Mouse (Mus musculus) neural tube, embryonic 10.5 days (tissue): ENCODE measurements at regions not wholly inside any gene's neighbourhood (a gene's known extent, or its start where the extent isn't known, plus 50 kb on each side); places are given as distances from the start of the nearest gene placed in this dataset.
A peak's percentile ranks its signal among the peaks of the same experiment; 100 is the strongest.
"Not testable (repeated sequence)": the region's sequence is repeated elsewhere in the genome, so short reads cannot be mapped to it uniquely, and the experiment has no call there.

Experiments used
- DNase-seq: peaks from one replicate; pipeline ENCODE4 v3.0.0-alpha.2; 2017; ENCODE audit warnings: low spot score; ENCODE audit errors: extremely low spot score

DNA sequence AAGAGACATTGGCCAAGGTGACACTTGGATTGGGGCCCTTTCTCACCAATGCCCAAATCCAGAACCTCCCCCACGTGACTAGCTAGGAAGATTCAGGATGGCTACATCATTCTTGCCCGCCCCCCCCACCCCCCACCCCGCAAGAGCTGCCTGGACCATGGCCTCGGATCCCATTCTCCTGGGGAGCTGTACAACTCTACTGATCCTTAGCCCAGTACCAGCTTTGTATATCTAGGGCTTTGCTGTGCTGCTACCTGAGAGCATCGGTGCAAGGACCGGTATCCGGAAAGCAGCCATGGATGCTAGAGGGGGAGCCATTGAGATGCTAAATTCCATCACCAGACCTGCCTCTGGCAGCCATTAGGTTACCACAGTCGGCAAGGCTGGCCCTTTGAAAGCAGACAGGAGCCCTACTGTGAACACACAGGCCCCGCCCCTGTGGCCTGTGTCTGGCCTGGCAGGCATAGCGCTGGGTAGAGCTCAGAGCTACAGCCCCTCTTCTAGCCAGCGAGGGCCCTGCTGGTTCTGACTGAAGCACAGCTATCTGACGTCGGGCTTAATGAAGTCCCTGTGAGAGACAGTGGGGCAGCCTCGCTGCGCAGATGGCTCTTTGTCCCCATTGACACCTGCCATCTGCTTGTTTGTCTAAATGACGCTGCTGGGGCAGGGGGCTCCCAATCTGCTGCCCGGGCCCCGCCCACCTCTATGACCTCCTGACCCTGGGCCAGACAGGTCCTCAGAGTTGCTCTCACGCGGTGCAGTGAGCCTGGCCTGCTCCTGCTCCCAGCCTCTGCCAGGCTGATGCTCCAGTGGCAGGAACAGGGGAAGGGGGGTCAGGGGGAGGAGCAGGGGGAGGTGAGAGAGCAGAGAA is 128.9 kb downstream of the Dll1 start:
- peak; percentile 90 for DNase-seq

DNA sequence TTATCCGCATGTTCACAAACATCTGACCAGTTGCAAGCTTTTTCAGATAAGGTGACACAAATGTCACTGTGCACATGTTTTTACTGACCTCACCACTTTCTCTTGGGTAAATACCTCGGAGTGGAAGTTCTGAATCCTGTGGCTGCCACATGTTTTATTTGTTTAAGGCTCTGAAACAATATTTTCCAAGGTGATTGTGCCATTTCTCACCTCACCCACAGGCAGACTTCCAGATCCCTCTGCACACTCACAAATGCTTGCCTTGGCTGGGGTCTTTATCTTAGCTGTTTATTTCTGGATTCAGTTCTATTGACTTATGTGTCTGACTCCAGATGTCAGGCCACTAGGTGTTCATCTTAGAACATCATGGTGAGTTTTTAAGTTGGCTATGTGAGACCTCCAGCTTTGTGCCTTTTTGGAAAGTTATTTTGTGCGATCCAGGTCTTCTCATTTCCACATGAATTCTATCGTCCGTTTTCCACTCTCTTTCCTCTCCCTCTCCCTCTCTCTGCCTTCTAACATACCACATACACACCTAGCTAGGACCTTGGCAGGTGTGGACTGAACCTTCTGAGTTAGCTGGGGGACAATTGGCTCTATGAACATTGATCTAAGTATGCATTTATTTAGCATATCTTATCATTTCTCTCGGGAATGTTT is 133.6 kb downstream of the Dll1 start:
- no peak for DNase-seq

DNA sequence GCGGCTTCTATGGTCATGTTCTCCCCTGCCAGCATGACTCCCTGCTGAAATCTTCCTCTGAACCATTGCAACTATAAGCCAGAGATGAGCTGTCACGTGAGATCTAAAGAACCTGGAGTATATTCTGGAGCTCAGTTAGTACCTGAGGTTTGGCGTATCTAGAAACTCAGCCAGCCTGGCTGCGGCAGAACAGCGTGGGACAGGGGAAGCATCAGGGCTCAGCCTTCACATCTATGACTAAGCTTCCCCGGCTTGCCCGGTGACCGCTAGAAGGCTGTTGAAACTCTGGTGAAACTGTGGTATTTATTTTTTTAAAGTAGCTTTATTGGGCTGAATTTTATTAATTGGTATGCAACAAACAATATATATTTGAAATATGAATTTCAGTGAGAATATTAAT is 134.3 kb downstream of the Dll1 start:
- no peak for DNase-seq

- no peak for DNase-seq
These were observed 135.2 kb downstream of the Dll1 start for GRCm38 (mm10) chr17:15241491-15241890.

GRCm38 (mm10) chr17:15240641-15241040 is 136.0 kb downstream of the Dll1 start:
- DNase-seq, result not testable (repeated sequence)

DNA sequence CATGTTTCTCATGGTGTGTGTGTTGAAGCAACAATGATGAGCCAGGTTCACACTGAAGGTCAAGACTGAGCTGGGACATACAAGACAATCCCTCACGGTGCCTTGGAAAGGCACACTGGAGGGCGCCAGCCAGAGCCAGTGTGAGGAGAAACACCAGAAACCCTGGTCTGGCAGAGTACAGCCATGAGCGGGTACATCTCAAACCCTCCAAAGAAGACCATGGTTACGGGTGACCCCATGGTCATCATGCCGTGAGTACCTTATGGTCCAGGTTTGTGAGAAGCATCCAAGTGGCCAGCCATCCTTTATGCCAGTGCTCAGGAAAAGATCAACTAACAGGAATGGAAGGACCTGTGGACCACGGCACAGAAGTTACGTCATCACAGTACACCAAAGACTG is 136.7 kb downstream of the Dll1 start:
- no peak for DNase-seq

GRCm38 (mm10) chr17:15235041-15235440 is 141.6 kb downstream of the Dll1 start:
- DNase-seq, result no peak

GRCm38 (mm10) chr17:15231175-15231574 is 145.5 kb downstream of the Dll1 start:
- DNase-seq, result no peak

GRCm38 (mm10) chr17:15229159-15229558 is 147.5 kb downstream of the Dll1 start:
- no peak for DNase-seq

DNA sequence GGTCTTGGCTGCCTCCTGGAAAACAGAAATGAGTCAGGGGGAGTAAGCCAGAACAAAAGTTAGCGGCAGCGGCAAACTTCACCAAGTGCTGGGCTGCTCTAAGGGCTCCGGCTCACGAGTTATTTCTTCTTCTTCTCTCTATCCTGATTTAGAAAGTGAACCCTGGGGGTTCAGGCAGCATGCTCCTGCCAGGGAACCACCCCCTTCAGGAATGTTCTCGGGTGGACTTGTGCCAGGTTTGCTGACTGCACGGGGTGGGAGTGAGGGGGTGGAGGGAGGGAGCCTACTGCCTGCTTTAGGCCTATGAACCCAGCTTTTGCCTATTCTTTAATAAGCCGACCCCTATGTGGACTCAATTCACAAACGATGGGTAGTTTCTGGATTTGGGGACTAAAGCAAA is 148.6 kb downstream of the Dll1 start:
- DNase-seq, result no peak

DNA sequence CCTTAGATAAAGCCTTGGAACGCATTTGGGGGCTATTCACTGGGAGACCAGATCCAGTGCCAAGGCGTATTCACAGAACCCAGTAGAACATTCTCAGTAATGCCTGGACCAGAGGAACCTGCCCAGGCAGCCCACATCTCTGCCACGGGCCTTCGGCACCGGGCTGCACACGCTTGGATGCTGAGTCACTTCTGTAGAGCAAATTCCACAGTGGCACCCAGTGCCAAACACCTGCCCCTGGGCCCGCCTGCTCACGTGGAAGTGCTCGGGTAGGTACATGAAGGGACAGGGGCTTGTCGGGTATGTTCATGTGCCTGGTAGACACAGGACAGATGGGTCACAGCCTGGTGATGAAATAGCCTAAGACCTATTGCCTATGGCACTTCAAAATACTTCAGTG is 152.8 kb downstream of the Dll1 start:
- no peak for DNase-seq

DNA sequence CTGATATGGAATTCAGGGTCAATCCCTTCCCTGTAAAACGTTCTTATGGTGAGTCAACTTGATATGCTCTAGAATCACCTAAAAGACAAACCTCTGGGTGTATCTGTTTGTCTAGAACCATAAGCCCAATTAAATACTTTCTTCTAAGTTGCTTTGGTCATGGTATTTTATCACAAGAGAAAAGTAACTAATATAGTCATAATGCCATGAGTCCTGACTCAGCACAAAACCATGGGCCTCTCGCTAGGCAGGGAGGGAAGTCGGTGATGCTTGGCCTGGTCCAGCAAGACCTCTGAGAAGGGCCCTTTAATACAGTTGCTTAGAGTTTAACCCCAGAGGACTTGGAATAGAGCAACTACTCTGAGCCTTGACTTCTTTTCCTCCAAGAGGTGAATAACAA is 153.7 kb downstream of the Dll1 start:
- no peak for DNase-seq

- DNase-seq, result no peak
These were observed 162.5 kb downstream of the Dll1 start for GRCm38 (mm10) chr17:15214157-15214685.

DNA sequence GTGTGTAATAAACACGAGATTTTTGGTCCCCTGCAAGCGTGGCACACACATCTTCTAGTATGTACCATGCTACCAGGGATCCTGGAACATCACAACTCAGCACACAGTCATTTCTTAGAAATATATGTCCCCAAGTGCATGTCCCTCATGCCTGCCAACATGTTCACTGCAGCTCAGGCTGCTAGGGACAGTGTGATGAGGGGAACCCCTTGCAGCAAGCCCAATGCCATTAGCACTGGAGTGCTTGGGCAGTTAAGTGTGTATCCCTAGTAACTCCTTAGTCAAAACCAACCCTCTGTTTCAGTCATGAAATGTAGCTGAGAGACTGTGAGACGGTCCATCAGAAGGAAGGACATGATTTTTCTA is 167.5 kb upstream of the Gm3448 start:
- DNase-seq, result no peak

DNA sequence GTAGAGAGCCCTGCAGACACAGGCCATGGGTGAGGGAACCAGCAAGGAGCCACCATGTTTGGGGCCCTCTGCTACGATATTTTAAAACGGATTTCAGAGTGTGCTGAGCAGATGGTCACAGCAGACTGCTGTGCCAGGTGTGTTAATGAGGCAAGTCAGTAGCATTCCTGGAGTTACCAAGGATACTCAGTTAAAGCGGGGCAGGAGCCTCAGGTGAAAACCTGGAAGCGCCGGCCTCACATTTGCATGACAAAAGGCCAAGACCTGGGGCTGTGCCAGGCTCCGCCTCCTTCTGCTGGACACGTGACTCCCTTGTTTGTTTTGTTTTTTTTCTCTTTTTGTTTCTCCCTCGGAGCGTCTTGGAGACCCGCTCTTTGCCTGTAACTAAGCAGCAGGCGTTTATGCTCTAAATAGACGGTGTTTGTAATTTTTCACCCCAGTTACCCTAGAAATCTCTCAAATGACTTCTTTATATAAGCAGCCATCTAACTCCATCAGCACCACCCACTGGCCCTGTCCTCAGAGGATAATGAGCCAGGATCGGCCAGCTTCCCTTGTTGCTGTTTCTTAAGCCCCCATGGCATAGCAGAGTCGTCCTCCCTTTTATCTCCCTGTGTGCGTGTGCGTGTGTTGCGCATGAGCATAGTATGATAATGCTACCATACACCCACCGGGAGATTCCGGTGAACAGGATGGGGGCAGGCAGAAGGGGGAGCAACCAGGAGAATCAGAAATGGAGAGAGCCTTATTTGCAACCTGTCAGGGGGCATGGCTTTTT is 166.9 kb upstream of the Gm3448 start:
- DNase-seq, result peak; percentile 56

GRCm38 (mm10) chr17:15207182-15208029 is 166.1 kb upstream of the Gm3448 start:
- DNase-seq, result no peak

DNA sequence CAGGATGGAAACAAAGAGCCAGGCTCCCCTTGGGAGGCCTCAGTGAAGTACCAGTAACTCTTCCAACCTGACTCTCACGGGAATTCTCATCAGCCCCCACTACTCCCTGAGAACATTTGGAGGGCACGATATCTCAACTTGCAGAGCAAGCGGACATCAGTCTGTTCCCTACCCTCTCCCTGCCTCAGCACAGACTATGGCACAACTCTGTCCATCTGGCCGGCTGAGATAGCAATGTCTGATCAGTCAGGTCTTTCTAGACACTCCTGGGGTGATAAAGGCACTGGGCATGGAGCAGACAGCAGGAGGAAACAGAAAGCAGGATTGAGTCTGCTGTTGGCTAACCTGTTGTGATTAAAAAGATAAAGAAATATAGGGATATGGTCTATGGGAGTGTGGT is 164.5 kb upstream of the Gm3448 start:
- no peak for DNase-seq

DNA sequence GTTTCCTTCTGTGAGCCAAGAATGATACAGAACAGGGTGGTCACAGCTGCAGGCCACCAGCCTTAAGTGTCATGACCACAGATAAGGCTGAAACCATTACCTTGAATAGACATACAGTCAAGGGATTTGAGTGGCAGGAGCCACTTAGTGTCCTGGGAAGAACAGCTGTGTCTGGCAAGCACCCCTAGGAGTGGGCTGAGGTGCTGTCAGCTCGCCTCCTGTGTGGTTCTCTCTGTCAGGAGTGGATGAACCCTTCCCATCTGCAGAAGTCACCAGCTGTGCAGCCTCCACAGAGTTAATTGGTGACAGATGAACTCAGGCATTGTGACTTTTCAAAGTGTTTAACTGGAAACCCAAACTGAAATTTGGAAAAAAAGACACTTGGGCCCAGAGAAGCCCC is 163.2 kb upstream of the Gm3448 start:
- DNase-seq, result no peak

- no peak for DNase-seq
These were observed 157.9 kb upstream of the Gm3448 start for GRCm38 (mm10) chr17:15199235-15199634.

GRCm38 (mm10) chr17:15197361-15197760 is 156.0 kb upstream of the Gm3448 start:
- DNase-seq, result no peak

DNA sequence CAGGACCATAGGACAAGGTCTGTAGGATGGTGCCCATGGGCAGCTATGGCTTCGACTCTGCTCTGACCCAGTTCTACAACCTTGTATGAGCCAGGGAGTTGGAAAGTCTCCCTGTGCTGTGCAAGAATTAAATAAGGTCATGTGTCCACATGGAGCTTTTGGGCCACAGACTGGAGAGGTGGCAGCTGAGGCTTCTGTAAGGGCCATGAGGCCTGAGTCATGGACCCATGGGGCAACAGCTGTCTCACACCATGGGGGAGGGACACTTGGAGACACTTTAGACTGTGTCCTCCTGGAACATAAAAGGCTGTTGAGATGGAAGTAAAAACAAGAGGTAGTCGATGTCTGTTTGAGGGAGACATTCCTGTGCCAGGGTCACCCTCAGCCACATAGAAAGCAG is 154.5 kb upstream of the Gm3448 start:
- no peak for DNase-seq
